Mouse (Mus musculus) lung, postnatal 0 days (tissue): Measurements from ENCODE around the gene Pif1. TPM values are rescaled to one million over a fixed set of nuclear protein-coding genes. Genes with fewer than 3 reads are reported as not detected.

Experiments used
- ATAC-seq: fragments of 200-750 bp; cut with Nextera tagmentation; 2 replicates; pipeline ENCODE4 v1.8.0; 2017; ENCODE audit warnings: moderate library complexity
- DNase-seq: peaks from one replicate; pipeline ENCODE4 v3.0.0-alpha.2; 2016; ENCODE audit warnings: low spot score
- H3K27ac ChIP-seq: fragments of 300-500 bp; sonication (generic); 2 replicates; pipeline ENCODE4 v1.5.1; 2014; ENCODE audit warnings: antibody characterized with exemption, mild to moderate bottlenecking, low read length, mixed read lengths
- H3K27me3 ChIP-seq: fragments of 300-500 bp; sonication (generic); replicated peaks from 2 replicates; pipeline ENCODE4 v1.6.1; 2014; ENCODE audit warnings: low read length, mixed read lengths; ENCODE audit not compliant: insufficient read depth
- H3K36me3 ChIP-seq: fragments of 300-500 bp; sonication (generic); 2 replicates; pipeline ENCODE4 v1.6.1; 2014; ENCODE audit warnings: low read length, mixed read lengths; ENCODE audit not compliant: insufficient read depth
- H3K4me1 ChIP-seq: fragments of 300-500 bp; sonication (generic); 2 replicates; pipeline ENCODE4 v1.6.1; 2014; ENCODE audit warnings: antibody characterized with exemption, low read depth, low read length, mixed read lengths; ENCODE audit not compliant: insufficient read depth
- H3K4me2 ChIP-seq: fragments of 300-500 bp; sonication (generic); replicated peaks from 2 replicates; pipeline ENCODE4 v1.6.1; 2014; ENCODE audit warnings: low read depth, mild to moderate bottlenecking, low read length, moderate library complexity, mixed read lengths
- H3K4me3 ChIP-seq: fragments of 300-500 bp; sonication (generic); 2 replicates; pipeline ENCODE4 v1.5.1; 2014; ENCODE audit warnings: low read depth, low read length
- H3K9ac ChIP-seq: fragments of 300-500 bp; sonication (generic); replicated peaks from 2 replicates; pipeline ENCODE4 v1.6.1; 2014; ENCODE audit warnings: low read depth, mild to moderate bottlenecking
- H3K9me3 ChIP-seq: fragments of 300-500 bp; sonication (generic); 2 replicates; pipeline ENCODE4 v1.6.1; 2016; ENCODE audit warnings: low read length, mixed read lengths
- CTCF ChIP-seq: IDR thresholded peaks from 2 replicates; pipeline ENCODE4 v1.5.1; 2016; ENCODE audit warnings: antibody characterized with exemption, mild to moderate bottlenecking
- EP300 ChIP-seq: IDR thresholded peaks from 2 replicates; pipeline ENCODE4 v1.6.1; 2016; ENCODE audit warnings: antibody characterized with exemption, mild to moderate bottlenecking, control low read depth
- WGBS: fragments of 180-500 bp; shearing (Covaris S2); extraction: QIAGEN DNeasy Blood & Tissue Kit; methylation state at CpG from one replicate; pipeline ENCODE4 v1.1.7; 2014; 5-methylcytosine and 5-hydroxymethylcytosine counted together
- polyA plus RNA-seq: library from polyadenylated mRNA; unstranded; fragments of >200 nt; fragmentation: Nextera tagmentation; extraction: Ambion mirVana; gene quantifications from 2 replicates; pipeline ENCODE4 v1.2.1, GENCODE M21; 2015

Pif1 gene
- polyA plus RNA-seq, result 0.56 and 0.87 TPM in 2 replicates

DNA sequence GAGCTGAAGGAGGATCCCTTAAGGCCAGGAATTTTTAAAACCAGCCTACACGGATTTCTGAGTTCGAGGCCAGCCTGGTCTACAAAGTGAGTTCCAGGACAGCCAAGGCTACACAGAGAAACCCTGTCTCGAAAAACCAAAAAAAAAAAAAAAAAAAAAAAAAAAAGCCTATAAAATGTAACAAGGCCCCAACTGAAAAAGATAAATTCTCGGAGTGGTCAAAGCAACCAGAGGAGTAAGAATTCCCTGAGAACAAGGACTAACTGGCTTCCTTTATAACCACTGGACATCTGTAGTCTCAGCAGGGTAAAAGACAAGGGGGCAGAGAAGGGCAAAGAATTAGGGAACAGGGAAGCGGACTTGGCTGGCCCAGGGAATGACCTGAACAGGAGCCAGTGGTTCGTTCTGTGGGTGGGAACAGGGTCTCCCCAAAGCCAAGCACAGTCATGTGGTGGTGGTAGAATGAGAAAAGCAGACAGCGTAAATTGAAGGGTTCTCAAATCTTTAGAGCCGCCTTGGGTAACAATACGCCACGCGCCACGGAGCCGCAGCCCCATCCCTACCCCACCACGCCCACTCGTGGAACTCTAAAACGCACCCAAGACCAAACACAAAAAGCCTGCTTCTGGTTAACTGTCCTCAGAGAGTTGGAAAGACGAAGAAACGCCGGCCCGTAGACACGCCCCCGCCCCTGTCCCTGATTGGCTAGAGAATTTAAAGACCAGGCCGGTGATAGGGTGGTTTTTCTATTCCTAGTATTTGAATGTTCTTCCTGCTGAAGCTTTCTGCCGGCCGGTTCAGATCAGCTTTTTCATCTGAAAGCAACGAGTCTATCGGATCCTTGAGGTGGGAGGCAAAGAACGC lies at the start of gene Pif1:
Pif1 (plus strand) TSS at position 755 of the 864 bp plus-strand sequence.
- WGBS, result 10% methylated on average over 28 of the region's 28 CpGs
- Histone ChIP-seq H3K27me3 (no peaks in the 10 kb centered on the region), H3K9me3 (no peaks in the 10 kb centered on the region), H3K4me2 (peak within 1 kb of the TSS; percentile 93), H3K36me3 (no peaks in the 10 kb centered on the region), H3K9ac (0 out of 2 replicates have a peak within 1 kb of the TSS, but pooled peaks have one; percentile 19), H3K27ac (no peak within 1 kb of the TSS), H3K4me3 (peak within 1 kb of the TSS; percentile 43), H3K4me1 (peaks cover 20% of the 10 kb centered on the region)
- DNase-seq, result peak; percentile 94
- ATAC-seq, result peak; percentile 93
- no peak for TF ChIP-seq CTCF
- no peak for TF ChIP-seq EP300

DNA sequence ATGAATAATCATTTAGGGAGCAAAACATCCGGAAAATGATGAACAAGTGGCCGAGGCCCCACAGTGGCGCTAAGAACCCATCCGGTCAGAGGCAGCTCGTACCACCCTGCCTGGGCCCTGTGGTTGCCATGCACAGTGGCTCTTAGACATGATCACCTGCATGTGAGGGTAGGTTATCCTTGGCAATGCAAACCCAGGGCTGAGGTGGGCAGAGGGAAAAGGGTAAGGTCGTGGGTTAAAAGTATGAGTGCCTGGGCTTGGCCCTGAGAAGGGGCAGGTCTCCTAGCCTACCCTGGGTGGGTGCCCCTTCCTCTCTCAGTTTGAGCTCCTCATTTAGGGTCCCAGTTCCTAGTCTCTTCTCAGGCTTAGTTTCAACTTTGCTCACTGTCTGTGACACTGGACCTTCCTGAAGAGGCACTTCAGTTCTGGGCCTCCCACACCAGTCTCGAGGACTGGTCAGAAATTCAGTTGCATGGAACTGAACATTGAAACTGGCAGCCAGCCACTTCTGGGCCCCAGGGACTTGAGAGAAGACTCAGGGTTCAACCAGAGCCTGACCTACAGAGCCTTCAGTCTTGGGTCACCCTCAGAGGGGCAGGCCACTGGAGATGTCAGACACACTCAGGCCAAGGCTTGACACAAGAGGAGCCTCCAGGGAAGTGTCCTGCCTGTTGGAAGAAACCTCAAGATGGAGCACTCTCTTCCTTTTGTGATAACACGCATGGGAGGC lies 48.9 kb upstream of the Pif1 start:
- 89% methylated on average over 8 of the region's 8 CpGs for WGBS
- Histone ChIP-seq H3K9ac (no peak overlapping the region), H3K27me3 (no peaks in the 10 kb centered on the region), H3K36me3 (no peaks in the 10 kb centered on the region), H3K4me3 (no peak overlapping the region), H3K27ac (no peak overlapping the region), H3K9me3 (no peaks in the 10 kb centered on the region), H3K4me2 (no peak overlapping the region), H3K4me1 (no peaks in the 10 kb centered on the region; the same call in 1 of the 2 replicates)
- DNase-seq, result no peak
- no peak for TF ChIP-seq EP300
- no peak for TF ChIP-seq CTCF
- 0 out of 2 replicates have a peak, but pooled peaks have one; percentile 8 for ATAC-seq

DNA sequence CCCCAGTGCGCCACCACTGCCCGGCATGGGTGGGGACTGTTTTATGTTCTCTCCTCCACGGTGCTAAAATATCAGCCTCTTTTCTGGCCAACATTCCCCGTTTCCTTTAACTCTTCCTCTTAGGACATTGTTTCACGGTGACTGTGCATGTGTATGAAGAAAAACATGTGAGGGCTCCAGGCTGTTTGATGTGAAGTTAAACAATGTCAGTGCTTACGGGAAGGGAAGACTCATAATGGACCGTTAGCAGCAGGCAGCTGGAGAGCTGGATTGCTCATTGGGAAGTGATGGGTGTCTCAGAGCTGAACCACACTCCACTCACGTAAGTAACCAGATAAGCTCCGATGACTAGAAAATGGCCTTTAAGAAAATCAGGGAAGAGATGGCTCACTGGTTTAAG lies 47.3 kb upstream of the Pif1 start:
- no peaks in the 10 kb centered on the region for H3K36me3 ChIP-seq
- no peak overlapping the region for H3K4me3 ChIP-seq
- no peak overlapping the region for H3K9ac ChIP-seq
- WGBS, result 55% methylated on average over 9 of the region's 9 CpGs
- DNase-seq (peak; percentile 62), ATAC-seq (peak; percentile 7; the same call in 1 of the 2 replicates)
- no peaks in the 10 kb centered on the region; the same call in 1 of the 2 replicates for H3K4me1 ChIP-seq
- H3K4me2 ChIP-seq, result no peak overlapping the region
- TF ChIP-seq EP300 (0 out of 2 replicates have a peak, but pooled peaks have one; percentile 46), CTCF (no peak)
- H3K9me3 ChIP-seq, result no peaks in the 10 kb centered on the region
- H3K27ac ChIP-seq, result no peak overlapping the region
- no peaks in the 10 kb centered on the region for H3K27me3 ChIP-seq

DNA sequence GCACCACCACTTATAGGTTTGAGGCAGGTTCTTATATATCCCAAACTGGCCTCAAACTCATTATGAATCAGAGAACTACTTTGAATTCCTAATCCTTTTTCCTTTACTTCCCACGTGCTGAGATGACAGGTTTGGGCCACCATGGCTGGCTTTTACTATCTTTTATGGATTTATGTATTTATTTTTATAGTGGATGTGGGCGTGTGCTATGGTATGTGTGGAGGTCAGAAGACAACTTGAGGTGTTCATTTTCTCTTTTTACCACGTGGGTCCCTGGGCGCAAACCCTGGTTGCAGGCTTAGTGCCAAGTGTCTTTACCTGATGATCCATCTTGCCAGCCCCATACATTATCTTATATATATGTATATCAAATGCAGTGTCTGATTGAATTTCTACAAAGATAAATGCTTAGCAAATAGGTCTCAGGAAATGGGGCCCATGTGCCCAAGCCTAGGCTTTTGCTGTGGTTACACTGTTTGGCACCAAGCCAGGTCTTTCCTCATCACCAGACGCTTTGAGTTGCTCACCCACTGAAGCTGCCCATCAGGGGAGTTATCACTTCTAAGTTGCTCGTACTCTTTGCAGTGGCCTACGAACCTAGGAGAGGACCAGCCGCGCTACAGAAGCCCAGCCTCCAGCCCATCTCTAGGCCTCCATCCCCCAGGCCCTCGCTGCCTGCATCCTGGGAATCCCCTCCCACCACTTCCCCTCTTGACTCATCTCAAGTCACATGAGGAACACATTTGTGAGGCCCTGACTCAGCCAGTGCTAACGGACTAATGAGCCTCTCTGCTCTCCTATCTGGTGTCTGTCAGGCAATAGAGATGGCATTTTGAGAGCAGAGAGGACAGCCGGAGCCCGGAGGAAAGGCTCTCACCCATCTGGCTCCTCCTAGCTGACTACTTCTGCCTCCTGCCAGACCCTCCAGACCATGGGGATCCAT lies 45.6 kb upstream of the Pif1 start:
- TF ChIP-seq EP300 (no peak), CTCF (no peak)
- WGBS, result 37% methylated on average over 13 of the region's 13 CpGs
- H3K9me3 ChIP-seq, result no peaks in the 10 kb centered on the region
- H3K27ac ChIP-seq, result peak overlapping the region; percentile 73
- H3K9ac ChIP-seq, result no peak overlapping the region
- ATAC-seq, result peak; percentile 80
- H3K27me3 ChIP-seq, result no peaks in the 10 kb centered on the region
- H3K4me1 ChIP-seq, result no peaks in the 10 kb centered on the region; the same call in 1 of the 2 replicates
- no peak overlapping the region for H3K4me3 ChIP-seq
- peak; percentile 85 for DNase-seq
- H3K36me3 ChIP-seq, result no peaks in the 10 kb centered on the region
- H3K4me2 ChIP-seq, result no peak overlapping the region

DNA sequence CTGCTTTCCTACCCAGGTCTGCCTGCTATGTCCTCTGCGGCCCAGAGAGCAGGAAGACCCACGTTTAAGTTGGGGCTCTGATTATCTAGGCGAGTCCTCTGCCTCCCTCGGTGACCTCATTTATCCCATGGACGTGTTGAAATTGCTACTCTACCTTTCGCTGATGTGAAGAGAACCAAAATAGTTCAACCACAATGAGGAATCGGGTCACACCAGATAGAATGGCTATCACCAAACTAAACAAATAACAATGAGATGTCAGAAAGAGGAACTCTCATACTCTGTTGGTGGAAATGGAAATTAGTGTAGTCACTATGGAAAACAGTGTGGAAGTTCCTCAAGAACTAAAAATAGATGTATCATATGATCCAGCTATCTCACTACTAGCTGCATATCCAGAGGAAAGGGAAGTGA lies 44.8 kb upstream of the Pif1 start:
- DNase-seq (peak; percentile 57), ATAC-seq (no peak)
- Histone ChIP-seq H3K27ac (peak overlapping the region; percentile 73), H3K4me3 (no peak overlapping the region), H3K4me2 (no peak overlapping the region), H3K4me1 (no peaks in the 10 kb centered on the region; the same call in 1 of the 2 replicates), H3K27me3 (no peaks in the 10 kb centered on the region), H3K36me3 (no peaks in the 10 kb centered on the region), H3K9ac (no peak overlapping the region), H3K9me3 (no peaks in the 10 kb centered on the region)
- WGBS, result 62% methylated on average over 7 of the region's 7 CpGs
- TF ChIP-seq EP300 (no peak), CTCF (no peak)
